Mouse (Mus musculus): Measurements from ENCODE around the gene Accsl. TPM values are rescaled to one million over a fixed set of nuclear protein-coding genes. Genes with fewer than 3 reads are reported as not detected.

The Accsl gene
- polyA plus RNA-seq (2012; rRNA removed), result not detected in 2 replicates

GRCm38 (mm10) chr2:93869107-93869600 lies at the start of gene Accsl:
Accsl (minus strand) TSS chr2:93869157.

GRCm38 (mm10) chr2:93849505-93850089 lies 19.4 kb downstream of the Accsl start, which contains the start of gene Accs:
Accs (minus strand) TSS chr2:93849943.

GRCm38 (mm10) chr2:93822045-93822749 lies 46.8 kb downstream of the Accsl start, which contains the start of gene Ext2:
Ext2 (minus strand) TSS chr2:93822568.

Other genes starting within 250 kb of the Accsl start
- 0.03 and 0.06 TPM in 2 replicates for gene Alx4, start 226.8 kb downstream of the Accsl start, polyA plus RNA-seq (2012; rRNA removed)
- 40.2 and 50.1 TPM in 2 replicates for gene Ext2, start 46.6 kb downstream of the Accsl start, polyA plus RNA-seq (2012; rRNA removed)
- 10.6 and 11.5 TPM in 2 replicates for gene Accs, start 19.2 kb downstream of the Accsl start, polyA plus RNA-seq (2012; rRNA removed)
- gene Gm13889, start 88.0 kb upstream of the Accsl start, polyA plus RNA-seq (2012; rRNA removed), result 90.2 and 93.3 TPM in 2 replicates
- not detected in 2 replicates for gene Gm27027, start 127.2 kb upstream of the Accsl start, polyA plus RNA-seq (2012; rRNA removed)
- gene Alkbh3, start 141.7 kb upstream of the Accsl start, polyA plus RNA-seq (2012; rRNA removed), result 26.1 and 28.5 TPM in 2 replicates